Mouse (Mus musculus) frontal cortex, postnatal 14 days (tissue): ENCODE data around the gene B3gat3.

ENCODE experiments used
- DNase-seq, 2 experiments: peaks; one replicate each; pipeline ENCODE4 v3.0.0; 2022; ENCODE audit warnings: low spot score in 2 of 2

The B3gat3 gene

GRCm38 (mm10) chr19:8897865-8898495 is 22.2 kb upstream of the B3gat3 start, which contains the start of gene Ganab:
Gene Ganab, plus strand, starts transcription at chr19:8898071.
- DNase-seq = peak; percentile 91 to 95

DNA sequence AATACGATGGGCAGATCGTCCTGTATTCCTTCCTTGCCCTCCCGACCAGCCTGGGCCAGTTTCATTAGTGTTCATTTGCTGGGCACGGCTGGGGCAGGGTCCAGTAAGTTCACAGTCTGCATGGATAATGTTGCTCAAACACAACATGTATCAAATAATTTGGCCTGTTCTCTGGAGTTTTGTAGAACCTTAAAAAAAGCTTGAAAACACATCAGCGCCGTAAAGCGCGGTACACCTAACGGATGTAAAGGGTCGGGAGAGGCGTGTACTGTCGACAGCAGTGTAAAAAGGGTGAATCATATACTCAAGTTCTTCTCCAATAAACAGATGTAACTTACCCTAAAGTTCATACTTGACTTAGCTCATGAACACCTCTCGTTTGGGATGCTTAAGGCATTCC is 21.6 kb upstream of the B3gat3 start:
- no peak for DNase-seq

DNA sequence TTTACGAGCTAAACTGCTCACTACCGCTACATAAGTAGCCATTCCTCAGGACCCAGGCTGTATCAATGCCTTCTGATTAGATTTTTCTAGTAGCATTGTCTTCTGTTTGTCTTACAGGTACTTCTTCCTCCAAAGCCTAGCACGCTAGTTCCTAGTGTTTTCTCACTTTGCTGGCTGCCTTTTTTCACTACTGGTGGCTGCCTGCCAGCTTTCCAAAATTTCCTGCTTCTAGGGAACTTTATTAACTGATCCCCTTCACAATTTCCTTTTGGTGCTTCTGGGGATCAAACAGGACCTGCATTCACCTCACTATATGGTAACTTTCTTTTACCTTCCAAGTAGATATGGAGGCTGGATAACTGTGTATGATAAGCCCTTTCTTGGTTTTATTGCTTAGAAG is 21.1 kb upstream of the B3gat3 start:
- no peak for DNase-seq

DNA sequence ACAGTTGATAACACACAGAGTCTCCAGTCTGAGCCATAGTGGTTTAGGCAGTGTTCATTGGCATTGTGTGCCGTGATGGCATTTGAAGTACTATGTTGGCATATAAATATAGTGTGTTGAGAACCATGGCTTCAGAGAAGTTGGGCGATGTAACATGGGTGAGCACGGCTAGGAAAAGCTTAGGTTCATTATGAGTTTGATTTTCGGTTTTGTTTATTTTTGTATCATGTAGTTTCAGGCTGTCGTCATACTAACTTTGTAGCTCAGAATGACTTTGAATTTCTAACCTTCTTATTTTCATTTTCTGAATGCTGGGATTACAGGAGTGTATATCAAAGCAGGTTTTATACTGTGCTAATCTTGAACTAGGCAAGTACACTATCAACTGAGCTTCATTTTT is 16.8 kb upstream of the B3gat3 start:
- no peak for DNase-seq

DNA sequence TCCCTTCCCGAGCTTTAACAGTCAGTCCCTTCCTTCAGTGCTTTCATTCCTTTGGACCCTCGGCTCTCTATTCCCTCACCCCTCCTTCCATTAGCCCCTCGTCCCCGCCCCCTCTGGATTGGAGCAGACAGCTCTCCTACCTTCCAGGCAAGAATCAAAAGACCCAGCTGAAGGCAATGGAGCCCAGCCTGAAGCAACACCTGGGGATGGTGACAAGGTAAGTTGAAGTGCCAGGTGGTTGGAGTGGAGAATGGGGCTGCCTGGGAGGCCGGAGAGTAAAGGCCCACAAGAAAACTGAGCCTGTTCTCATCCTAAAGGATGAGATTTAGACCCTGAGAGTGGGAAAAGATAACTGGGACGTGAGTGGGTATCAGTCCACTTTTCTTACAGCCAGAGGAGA is 11.6 kb upstream of the B3gat3 start:
- no peak for DNase-seq

DNA sequence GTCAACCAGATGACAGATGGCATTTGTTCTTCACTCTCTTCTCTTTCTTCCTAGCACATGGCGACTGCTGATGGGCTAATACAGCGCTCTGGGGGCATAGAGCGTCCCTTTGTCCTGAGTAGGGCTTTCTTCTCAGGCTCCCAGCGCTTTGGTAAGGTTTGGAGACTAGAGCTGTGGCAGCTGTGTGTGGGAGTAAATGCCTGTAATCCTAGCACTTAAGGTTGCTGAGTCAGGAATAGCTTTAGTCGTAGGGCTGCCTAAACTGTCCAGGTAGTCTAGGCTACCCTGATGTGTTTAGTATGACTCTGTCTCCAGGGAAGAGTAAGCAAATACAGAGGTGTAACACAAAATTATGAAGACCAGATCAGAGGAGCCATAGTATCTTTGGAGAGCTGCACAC is 8.4 kb upstream of the B3gat3 start:
- DNase-seq = no peak

DNA sequence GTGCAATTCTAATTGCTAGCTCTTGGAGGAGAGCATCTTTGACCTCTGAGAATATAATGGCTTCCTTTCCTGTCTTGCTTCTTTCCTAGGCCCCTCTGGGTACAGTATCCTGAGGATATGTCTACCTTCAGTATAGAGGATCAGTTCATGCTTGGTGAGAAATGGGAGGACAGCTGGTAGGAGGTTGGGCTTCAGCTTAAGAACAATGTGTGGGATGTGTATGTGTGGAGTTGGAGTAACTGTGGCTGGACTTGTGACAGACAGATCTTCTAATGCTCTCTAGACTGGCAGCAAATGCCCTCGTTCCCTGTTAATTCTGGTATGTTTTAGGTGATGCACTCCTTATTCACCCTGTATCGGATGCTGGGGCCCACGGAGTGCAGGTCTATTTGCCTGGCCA is 6.0 kb upstream of the B3gat3 start:
- no peak for DNase-seq

DNA sequence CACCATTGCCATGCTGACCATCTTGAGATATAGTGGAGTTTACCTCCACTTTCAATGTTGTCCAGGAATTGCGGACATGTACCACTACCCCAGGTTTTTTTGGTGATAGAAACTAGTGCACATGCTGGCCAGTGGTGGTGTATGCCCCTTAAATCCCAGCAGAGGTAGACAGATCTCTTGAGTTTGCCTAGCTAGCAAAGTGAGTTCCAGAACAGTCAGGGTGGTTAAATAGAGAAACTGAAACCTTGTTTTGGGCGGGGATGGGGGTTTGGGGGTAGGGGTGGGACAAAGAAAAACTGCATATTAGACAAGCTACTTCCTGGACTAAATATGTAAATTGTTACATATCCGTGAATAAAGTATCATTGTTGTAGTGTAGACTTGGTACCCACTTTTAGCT is 1.2 kb upstream of the B3gat3 start:
- no peak for DNase-seq

DNA sequence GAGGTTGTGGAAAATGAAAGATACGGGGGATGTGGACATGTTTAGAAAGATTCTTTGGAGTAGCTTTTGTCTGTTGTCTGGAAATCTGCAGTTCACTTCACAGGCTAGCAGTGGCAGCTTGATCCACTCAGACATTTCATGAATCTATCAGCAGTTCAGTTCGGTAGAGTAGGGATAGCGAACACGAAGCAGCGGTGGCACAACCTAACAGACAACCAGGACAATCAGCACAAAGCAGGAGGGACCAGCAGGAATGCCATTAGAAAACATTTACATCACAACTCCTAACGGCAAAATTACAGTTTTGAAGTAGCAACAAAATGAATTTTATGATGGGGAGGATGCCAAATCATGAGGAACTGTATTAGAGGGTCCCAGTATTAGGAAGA is 496 bp upstream of the B3gat3 start:
- no peak for DNase-seq

DNA sequence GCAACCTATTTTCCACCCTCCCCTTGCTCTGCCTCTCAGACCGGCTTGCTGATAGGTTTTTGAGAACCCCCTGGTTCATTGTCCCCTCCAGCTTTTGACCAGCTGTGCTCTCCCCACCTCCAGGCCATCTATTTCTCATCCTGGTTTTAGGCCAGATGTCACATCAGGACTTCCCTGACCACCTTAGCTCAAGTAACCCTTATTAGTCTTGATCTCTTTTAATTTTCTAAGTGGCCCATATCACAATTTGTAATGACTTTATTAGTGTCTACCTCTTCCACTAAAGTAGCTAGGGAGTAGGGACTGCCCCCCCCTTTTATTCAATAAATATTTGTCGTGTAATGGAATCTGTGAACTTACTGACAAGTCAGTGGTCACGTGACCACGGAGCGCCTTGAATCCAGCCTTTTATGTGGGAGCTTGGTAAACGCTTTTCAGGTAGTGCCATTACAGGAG is 690 bp downstream of the B3gat3 start:
- DNase-seq = no peak

DNA sequence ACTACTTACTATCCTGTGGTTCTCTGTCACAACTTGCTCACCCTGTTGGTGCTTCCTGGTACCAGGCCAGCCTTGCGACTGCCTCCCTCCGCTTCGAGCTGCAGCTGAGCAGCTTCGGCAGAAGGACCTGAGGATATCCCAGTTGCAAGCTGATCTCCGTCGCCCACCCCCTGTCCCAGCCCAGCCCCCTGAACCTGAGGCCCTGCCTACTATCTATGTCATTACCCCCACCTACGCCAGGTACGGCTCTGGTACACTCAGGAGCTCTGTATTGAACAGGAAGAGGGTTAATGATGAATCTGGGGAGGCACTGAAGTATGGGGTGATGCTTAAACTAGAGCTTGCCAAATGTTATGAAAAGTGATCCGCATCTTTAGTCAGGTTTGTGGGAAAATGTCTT is 1.6 kb downstream of the B3gat3 start:
- no peak for DNase-seq

DNA sequence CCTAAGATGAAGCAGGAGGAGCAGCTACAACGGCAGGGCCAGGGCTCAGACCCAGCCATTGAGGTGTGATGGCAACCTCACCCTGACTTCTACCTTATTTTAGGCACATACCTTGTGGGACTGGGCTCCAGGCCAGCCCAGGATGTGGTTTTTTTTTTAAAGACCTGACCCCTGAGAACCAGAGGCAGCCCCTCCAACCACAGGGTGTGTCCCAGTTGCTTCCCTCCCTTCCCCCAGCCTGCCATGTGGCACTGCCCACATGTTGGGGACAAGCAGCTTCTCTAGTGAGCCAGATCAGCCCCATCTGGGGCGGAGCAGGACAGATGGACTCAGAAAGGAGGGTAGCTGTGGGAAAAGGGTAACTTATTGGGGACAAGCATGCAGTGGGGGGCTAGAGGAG is 6.6 kb downstream of the B3gat3 start:
- no peak for DNase-seq

DNA sequence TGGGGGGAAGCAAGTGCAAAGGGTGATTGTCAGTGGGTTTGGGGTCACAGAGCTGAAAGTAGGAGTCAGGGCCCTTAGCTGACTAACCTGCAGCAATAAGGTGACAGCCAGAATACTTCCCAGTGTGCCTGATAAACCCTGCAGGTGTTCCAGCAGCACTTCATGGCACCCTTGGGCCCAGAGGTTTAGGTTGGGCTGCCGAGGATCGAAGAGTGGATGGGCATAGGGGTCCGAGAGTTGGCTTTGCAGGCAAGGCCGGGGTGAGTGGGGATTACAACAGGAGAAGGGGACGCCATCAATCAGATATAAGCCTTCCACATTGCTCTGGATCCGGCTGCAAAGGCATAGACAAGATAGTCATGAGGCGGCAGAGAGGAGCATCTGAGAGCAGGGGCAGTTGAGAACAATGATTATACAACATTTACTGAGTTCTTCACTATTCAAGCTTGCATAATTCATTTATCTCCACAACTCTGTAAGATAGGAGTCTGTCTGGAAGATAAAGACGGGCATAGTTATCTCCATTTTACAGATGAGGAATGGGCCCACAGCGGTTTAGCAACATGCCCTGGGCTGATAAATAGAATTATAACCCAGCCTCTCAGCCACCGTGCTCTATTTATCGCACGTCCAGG is 7.8 kb downstream of the B3gat3 start:
- DNase-seq = no peak

- DNase-seq = no peak
These were observed 8.6 kb downstream of the B3gat3 start for GRCm38 (mm10) chr19:8928689-8929223.

GRCm38 (mm10) chr19:8929224-8930088 is 9.3 kb downstream of the B3gat3 start, which contains the start of the genes Rom1 and Eml3:
Gene Rom1, minus strand, starts transcription at chr19:8929356.
Gene Eml3, plus strand, starts transcription at chr19:8929552.
- DNase-seq = peak; percentile 57 to 64

GRCm38 (mm10) chr19:8930117-8930516 is 9.9 kb downstream of the B3gat3 start:
- no peak for DNase-seq

DNA sequence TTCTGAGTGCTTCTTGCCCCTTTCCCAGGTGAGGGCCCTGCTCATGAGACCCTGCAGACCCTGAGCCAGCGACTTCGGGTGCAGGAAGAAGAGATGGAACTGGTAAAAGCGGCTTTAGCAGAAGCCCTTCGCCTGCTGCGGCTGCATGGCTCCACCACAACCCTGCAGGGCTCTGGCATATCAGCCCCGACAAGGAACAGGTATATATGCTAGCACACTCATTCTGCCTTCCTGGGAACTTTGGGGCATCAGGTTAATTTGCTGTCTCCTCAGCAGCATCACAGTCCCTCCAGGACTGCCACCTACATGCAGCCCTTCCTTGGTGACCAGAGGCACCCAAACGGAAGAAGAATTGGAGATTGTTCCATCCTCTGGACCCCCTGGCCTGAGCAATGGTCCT is 10.6 kb downstream of the B3gat3 start:
- DNase-seq = no peak

GRCm38 (mm10) chr19:8936736-8937135 is 16.6 kb downstream of the B3gat3 start:
- no peak for DNase-seq

GRCm38 (mm10) chr19:8940526-8941133 is 20.5 kb downstream of the B3gat3 start:
- no peak for DNase-seq

GRCm38 (mm10) chr19:8941136-8941514 is 21.0 kb downstream of the B3gat3 start:
- no peak for DNase-seq

- DNase-seq = peak; percentile 93
These were observed 21.5 kb downstream of the B3gat3 start, which contains the start of gene Mta2 for GRCm38 (mm10) chr19:8941515-8942217. Gene Mta2, plus strand, starts transcription at chr19:8941875.
